Mouse (Mus musculus) MEL (cell line): Measurements from ENCODE around the gene Tmod1. TPM values are rescaled to one million over a fixed set of nuclear protein-coding genes. Genes with fewer than 3 reads are reported as not detected.
A peak's percentile ranks its signal among the peaks of the same experiment; 100 is the strongest.

Experiments used
- DNase-seq: peaks from one replicate; pipeline ENCODE4 v3.0.0; 2011; ENCODE audit warnings: low read depth, low spot score
- H3K27ac ChIP-seq: 2 replicates; pipeline ENCODE4 v1.5.1; 2012; ENCODE audit warnings: low read depth, mild to moderate bottlenecking, control low read depth, low read length, moderate library complexity; ENCODE audit not compliant: control insufficient read depth
- H3K27me3 ChIP-seq, 2 experiments: fragments of 150-350 bp in 1 of 2; sonication (generic) in 1 of 2; 2 replicates each; pipeline ENCODE4 v1.6.1; 2012; ENCODE audit warnings: low read length in 2 of 2, mild to moderate bottlenecking in 2 of 2, improper control_type of control experiment in 1 of 2, moderate library complexity in 1 of 2; ENCODE audit not compliant: insufficient read depth in 2 of 2, control insufficient read depth in 1 of 2
- H3K36me3 ChIP-seq, 2 experiments: 2 replicates each; pipeline ENCODE4 v1.6.1; 2012 to 2014; ENCODE audit warnings: low read length in 2 of 2, improper control_type of control experiment in 1 of 2, inconsistent platforms in 1 of 2, mild to moderate bottlenecking in 1 of 2; ENCODE audit not compliant: insufficient read depth in 2 of 2, control insufficient read depth in 1 of 2
- H3K4me1 ChIP-seq, 2 experiments: fragments of 150-350 bp in 1 of 2; sonication (generic) in 1 of 2; 2 replicates each; pipeline ENCODE4 v1.6.1; 2012; ENCODE audit warnings: low read length in 2 of 2, improper control_type of control experiment in 1 of 2, mild to moderate bottlenecking in 1 of 2; ENCODE audit not compliant: insufficient read depth in 2 of 2, control insufficient read depth in 1 of 2
- H3K4me3 ChIP-seq, 2 experiments: fragments of 150-350 bp in 1 of 2; sonication (generic) in 1 of 2; 2 replicates each; pipeline ENCODE4 v1.5.1; 2012; ENCODE audit warnings: low read depth in 2 of 2, low read length in 2 of 2, mild to moderate bottlenecking in 2 of 2, moderate library complexity in 2 of 2, control low read depth in 1 of 2, improper control_type of control experiment in 1 of 2; ENCODE audit not compliant: control insufficient read depth in 1 of 2, insufficient read depth in 1 of 2
- H3K79me2 ChIP-seq: 2 replicates; pipeline ENCODE4 v1.6.1; 2012; ENCODE audit warnings: mild to moderate bottlenecking, low read length, moderate library complexity; ENCODE audit not compliant: control insufficient read depth, poor library complexity, insufficient read depth
- H3K9ac ChIP-seq: 2 replicates; pipeline ENCODE4 v1.6.1; 2012; ENCODE audit warnings: low read depth, mild to moderate bottlenecking, control low read depth, low read length, moderate library complexity; ENCODE audit not compliant: control insufficient read depth, poor library complexity, severe bottlenecking
- H3K9me3 ChIP-seq: fragments of 150-350 bp; sonication (generic); replicated peaks from 2 replicates; pipeline ENCODE4 v1.6.1; 2012; ENCODE audit warnings: mild to moderate bottlenecking, low read length, improper control_type of control experiment, moderate library complexity; ENCODE audit not compliant: insufficient read depth
- BHLHE40 ChIP-seq: IDR thresholded peaks from 2 replicates; pipeline ENCODE4 v1.6.1; 2012; ENCODE audit warnings: low read depth, mild to moderate bottlenecking, inconsistent platforms, low read length, improper control_type of control experiment, borderline replicate concordance
- CHD1 ChIP-seq: IDR thresholded peaks from 2 replicates; pipeline ENCODE4 v1.6.1; 2012; ENCODE audit warnings: low read depth, mild to moderate bottlenecking, inconsistent platforms, low read length, improper control_type of control experiment
- CHD2 ChIP-seq: IDR thresholded peaks from 2 replicates; pipeline ENCODE4 v1.6.1; 2011; ENCODE audit warnings: low read length, improper control_type of control experiment
- ELF1 ChIP-seq: IDR thresholded peaks from 2 replicates; pipeline ENCODE4 v1.6.1; 2014; ENCODE audit warnings: low read depth, mild to moderate bottlenecking, inconsistent platforms, low read length, improper control_type of control experiment, moderate library complexity
- EP300 ChIP-seq, 2 experiments: IDR thresholded peaks; 2 replicates each; pipeline ENCODE4 v1.6.1; 2011; ENCODE audit warnings: improper control_type of control experiment in 2 of 2, low read length in 2 of 2, low read depth in 1 of 2, mild to moderate bottlenecking in 1 of 2
- ETS1 ChIP-seq: IDR thresholded peaks from 2 replicates; pipeline ENCODE4 v1.6.1; 2012; ENCODE audit warnings: low read depth, mild to moderate bottlenecking, inconsistent platforms, low read length, improper control_type of control experiment, moderate library complexity
- GABPA ChIP-seq: IDR thresholded peaks from 2 replicates; pipeline ENCODE4 v1.6.1; 2012; ENCODE audit warnings: low read depth, mild to moderate bottlenecking, inconsistent platforms, low read length, improper control_type of control experiment, moderate library complexity
- HCFC1 ChIP-seq: IDR thresholded peaks from 2 replicates; pipeline ENCODE4 v1.6.1; 2012; ENCODE audit warnings: low read depth, mild to moderate bottlenecking, inconsistent platforms, low read length, improper control_type of control experiment, moderate library complexity
- JUND ChIP-seq: IDR thresholded peaks from 2 replicates; pipeline ENCODE4 v1.6.1; 2011; ENCODE audit warnings: low read depth, mild to moderate bottlenecking, improper control_type of control experiment, low read length
- KAT2A ChIP-seq: conservative IDR thresholded peaks from 2 replicates; pipeline ENCODE4 v1.6.1; 2012; ENCODE audit warnings: low read depth, low read length, improper control_type of control experiment, inconsistent platforms
- MAFK ChIP-seq: IDR thresholded peaks from 2 replicates; pipeline ENCODE4 v1.6.1; 2011; ENCODE audit warnings: low read depth, mild to moderate bottlenecking, low read length, improper control_type of control experiment, borderline replicate concordance
- MAX ChIP-seq: IDR thresholded peaks from 2 replicates; pipeline ENCODE4 v1.6.1; 2011; ENCODE audit warnings: low read length, improper control_type of control experiment
- MAZ ChIP-seq: IDR thresholded peaks from 2 replicates; pipeline ENCODE4 v1.6.1; 2012; ENCODE audit warnings: low read depth, mild to moderate bottlenecking, inconsistent platforms, low read length, improper control_type of control experiment
- MEF2A ChIP-seq: IDR thresholded peaks from 2 replicates; pipeline ENCODE4 v1.6.1; 2014; ENCODE audit warnings: low read depth, mild to moderate bottlenecking, inconsistent platforms, low read length, improper control_type of control experiment; ENCODE audit not compliant: poor library complexity, insufficient replicate concordance, severe bottlenecking; ENCODE audit errors: extremely low read depth
- MXI1 ChIP-seq: IDR thresholded peaks from 2 replicates; pipeline ENCODE4 v1.6.1; 2011; ENCODE audit warnings: mild to moderate bottlenecking, low read depth, low read length, improper control_type of control experiment
- MYB ChIP-seq: IDR thresholded peaks from 2 replicates; pipeline ENCODE4 v1.6.1; 2011; ENCODE audit warnings: mild to moderate bottlenecking, low read depth, low read length, improper control_type of control experiment
- MYC ChIP-seq: IDR thresholded peaks from 2 replicates; pipeline ENCODE4 v1.6.1; 2011; ENCODE audit warnings: low read depth, mild to moderate bottlenecking, low read length, improper control_type of control experiment, moderate library complexity
- NELFE ChIP-seq: IDR thresholded peaks from 2 replicates; pipeline ENCODE4 v1.6.1; 2011; ENCODE audit warnings: low read depth, low read length, improper control_type of control experiment
- NRF1 ChIP-seq: IDR thresholded peaks from 2 replicates; pipeline ENCODE4 v1.6.1; 2014; ENCODE audit warnings: low read depth, mild to moderate bottlenecking, inconsistent platforms, low read length, improper control_type of control experiment, moderate library complexity; ENCODE audit not compliant: poor library complexity, insufficient read depth, severe bottlenecking
- POLR2A ChIP-seq, 2 experiments: IDR thresholded peaks; 2 replicates each; pipeline ENCODE4 v1.6.1; 2011 to 2012; ENCODE audit warnings: low read length in 2 of 2, mild to moderate bottlenecking in 2 of 2, control low read depth in 1 of 2, improper control_type of control experiment in 1 of 2, low read depth in 1 of 2, moderate library complexity in 1 of 2; ENCODE audit not compliant: control insufficient read depth in 1 of 2, insufficient read depth in 1 of 2, poor library complexity in 1 of 2
- POLR2AphosphoS2 ChIP-seq: IDR thresholded peaks from 2 replicates; pipeline ENCODE4 v1.6.1; 2011; ENCODE audit warnings: low read length, improper control_type of control experiment
- POLR2AphosphoS5 ChIP-seq: IDR thresholded peaks from 2 replicates; pipeline ENCODE4 v1.6.1; 2012; ENCODE audit warnings: low read depth, borderline replicate concordance, mild to moderate bottlenecking, inconsistent platforms, low read length, moderate library complexity, mixed read lengths
- RCOR1 ChIP-seq: IDR thresholded peaks from 2 replicates; pipeline ENCODE4 v1.6.1; 2012; ENCODE audit warnings: low read depth, mild to moderate bottlenecking, inconsistent platforms, low read length, improper control_type of control experiment
- SIN3A ChIP-seq: IDR thresholded peaks from 2 replicates; pipeline ENCODE4 v1.6.1; 2012; ENCODE audit warnings: low read length, improper control_type of control experiment, inconsistent platforms
- SMC3 ChIP-seq: IDR thresholded peaks from 2 replicates; pipeline ENCODE4 v1.6.1; 2011; ENCODE audit warnings: low read depth, low read length, improper control_type of control experiment
- TAL1 ChIP-seq: IDR thresholded peaks from 2 replicates; pipeline ENCODE4 v1.6.1; 2012; ENCODE audit warnings: mild to moderate bottlenecking, inconsistent platforms, low read length, moderate library complexity, mixed read lengths
- TBP ChIP-seq: IDR thresholded peaks from 2 replicates; pipeline ENCODE4 v1.8.0; 2011; ENCODE audit warnings: low read depth, low read length, improper control_type of control experiment
- TCF12 ChIP-seq: IDR thresholded peaks from 2 replicates; pipeline ENCODE4 v1.6.1; 2014; ENCODE audit warnings: low read depth, mild to moderate bottlenecking, inconsistent platforms, low read length, improper control_type of control experiment, moderate library complexity
- UBTF ChIP-seq: IDR thresholded peaks from 2 replicates; pipeline ENCODE4 v1.6.1; 2012; ENCODE audit warnings: low read depth, mild to moderate bottlenecking, inconsistent platforms, low read length, improper control_type of control experiment, moderate library complexity, borderline replicate concordance; ENCODE audit not compliant: insufficient read depth
- USF1 ChIP-seq: IDR thresholded peaks from 2 replicates; pipeline ENCODE4 v1.6.1; 2014; ENCODE audit warnings: low read depth, mild to moderate bottlenecking, inconsistent platforms, low read length, improper control_type of control experiment, moderate library complexity
- USF2 ChIP-seq, 2 experiments: IDR thresholded peaks; 2 replicates each; pipeline ENCODE4 v1.6.1; 2011 to 2012; ENCODE audit warnings: improper control_type of control experiment in 2 of 2, low read length in 2 of 2, borderline replicate concordance in 1 of 2, inconsistent platforms in 1 of 2, low read depth in 1 of 2, mild to moderate bottlenecking in 1 of 2; ENCODE audit not compliant: insufficient read depth in 1 of 2
- ZC3H11A ChIP-seq: IDR thresholded peaks from 2 replicates; pipeline ENCODE4 v1.6.1; 2012; ENCODE audit warnings: low read depth, mild to moderate bottlenecking, inconsistent platforms, low read length, improper control_type of control experiment
- ZKSCAN1 ChIP-seq: IDR thresholded peaks from 2 replicates; pipeline ENCODE4 v1.6.1; 2012; ENCODE audit warnings: low read depth, mild to moderate bottlenecking, inconsistent platforms, low read length, improper control_type of control experiment, moderate library complexity
- ZMIZ1 ChIP-seq: IDR thresholded peaks from 2 replicates; pipeline ENCODE4 v1.6.1; 2012; ENCODE audit warnings: low read depth, mild to moderate bottlenecking, inconsistent platforms, low read length, improper control_type of control experiment, moderate library complexity
- ZNF384 ChIP-seq: IDR thresholded peaks from 2 replicates; pipeline ENCODE4 v1.6.1; 2012; ENCODE audit warnings: low read depth, mild to moderate bottlenecking, inconsistent platforms, low read length, improper control_type of control experiment
- polyA plus RNA-seq, 2 experiments: library from polyadenylated mRNA; stranded (reverse) in 1 of 2; unstranded in 1 of 2; fragments of >175 nt in 1 of 2; fragments of >200 nt in 1 of 2; gene quantifications; 2 replicates each; pipeline versions ENCODE4 v1.2.1 to v1.2.4; 2012; ENCODE audit warnings: low replicate concordance in 2 of 2, low read depth in 1 of 2; ENCODE audit not compliant: insufficient read length in 2 of 2, insufficient read depth in 1 of 2, missing spikeins in 1 of 2
- total RNA-seq: library from RNA; depleted of rRNA; stranded (reverse); fragments of 300-350 nt; gene quantifications from 2 replicates; pipeline ENCODE4 v1.2.3, GENCODE M21; 2012

Gene Tmod1
- total and polyA plus RNA-seq, 3 experiments = 2.3 to 8.1 TPM; not detected in 1

DNA sequence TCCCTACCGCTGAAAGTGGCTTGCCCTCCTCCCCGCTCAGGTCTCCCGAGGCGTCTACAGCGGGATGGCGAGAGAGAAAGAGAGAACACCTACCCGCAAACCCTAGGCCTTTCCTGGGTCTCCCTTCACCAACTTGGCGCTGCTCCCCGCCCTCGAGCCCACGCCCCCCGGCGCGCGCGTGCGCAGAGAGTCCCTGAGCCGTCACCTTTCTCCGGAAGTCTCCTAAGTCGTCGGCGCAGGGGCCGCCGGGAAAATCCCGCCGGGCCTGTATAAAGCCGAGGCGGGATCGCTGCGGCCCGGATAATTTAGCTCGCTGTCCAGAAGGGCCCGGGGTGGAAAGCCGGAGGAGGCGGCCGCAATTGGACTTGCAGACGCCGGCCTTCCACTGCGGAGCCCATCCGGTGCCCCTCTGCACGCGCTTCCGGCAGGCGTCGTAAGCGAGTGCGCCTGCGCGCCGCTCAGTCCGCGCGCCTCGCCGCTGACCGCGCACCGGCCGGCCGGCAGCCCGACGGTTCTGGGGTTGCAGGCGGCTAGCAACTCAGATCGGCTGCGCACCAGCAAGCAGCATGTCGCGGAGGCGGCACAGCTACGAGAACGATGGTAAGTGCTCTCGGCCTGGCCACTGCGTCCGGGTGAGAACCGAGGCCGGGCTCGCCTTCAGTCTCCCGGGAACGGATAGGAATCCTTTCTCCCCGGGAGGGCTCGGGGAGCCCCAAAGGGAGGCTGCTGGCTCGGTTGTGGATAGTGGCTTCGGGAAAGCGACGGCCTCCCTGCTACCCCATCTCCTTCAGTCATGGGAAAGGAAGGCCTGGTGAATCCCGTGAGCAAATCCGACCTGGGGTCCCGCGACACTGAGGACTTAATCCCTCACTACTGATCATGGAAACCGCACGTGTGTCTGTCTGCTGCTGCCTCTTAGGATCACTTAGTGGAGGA, 99.8 kb downstream of the Tmod1 start, which contains the start of the genes Ncbp1 and Tstd2:
TSS of gene Ncbp1 (plus strand) at position 327 of the 936 bp plus-strand sequence.
TSS of gene Tstd2 (minus strand) at position 408 of the 936 bp plus-strand sequence.
- Histone ChIP-seq H3K9ac (peak within 1 kb of the TSS; percentile 95), H3K27me3 (no peaks in the 10 kb centered on the region), H3K36me3 (peaks cover 0 to 25% of the 10 kb centered on the region in 2 experiments; a peak in 3 of 4 replicates), H3K9me3 (no peaks in the 10 kb centered on the region), H3K79me2 (peaks cover 61% of the 10 kb centered on the region), H3K27ac (peak within 1 kb of the TSS; percentile 94), H3K4me3 (peak within 1 kb of the TSS; percentile 83 to 99), H3K4me1 (peaks cover 5 to 16% of the 10 kb centered on the region in 2 experiments; a peak in 3 of 4 replicates)
- DNase-seq = peak; percentile 93
- TF ChIP-seq ETS1 (no peak), USF2 (IDR thresholded peaks at IDR 0.05; ENCODE audit: borderline replicate concordance in 1 of 2, insufficient read depth in 1 of 2, low read depth in 1 of 2, low read length in 2 of 2) (no peak), BHLHE40 (no peak), MAZ (no peak), POLR2AphosphoS2 (peak; percentile 41; the same call in 1 of the 2 replicates), MEF2A (no peak), SMC3 (no peak), TBP (no peak; the same call in 1 of the 2 replicates), CHD2 (no peak), KAT2A (no peak; the same call in 1 of the 2 replicates), MYC (0 out of 2 replicates have a peak, but pooled peaks have one; percentile 37), MAX (peak; percentile 6), POLR2A (IDR thresholded peaks at IDR 0.05; ENCODE audit: control insufficient read depth in 1 of 2, insufficient read depth in 1 of 2, low read depth in 1 of 2, low read length in 2 of 2, poor library complexity in 1 of 2) (peak; percentile 87 to 93), UBTF (no peak), NRF1 (peak; percentile 83), TAL1 (no peak), MYB (no peak), ELF1 (peak; percentile 84), ZNF384 (no peak), GABPA (no peak), MAFK (no peak), RCOR1 (no peak), ZC3H11A (no peak), ZMIZ1 (peak; percentile 79), HCFC1 (peak; percentile 84), USF1 (no peak), TCF12 (0 out of 2 replicates have a peak, but pooled peaks have one; percentile 5), POLR2AphosphoS5 (no peak), CHD1 (no peak), NELFE (peak; percentile 71), EP300 (IDR thresholded peaks at IDR 0.05; ENCODE audit: low read depth in 1 of 2, low read length in 2 of 2) (no peak), MXI1 (peak; percentile 76), JUND (no peak), ZKSCAN1 (no peak), SIN3A (peak; percentile 35)
